Mouse (Mus musculus) ES-Bruce4 (cell line): ENCODE data around the gene Abhd16b.

Experiments used
- CTCF ChIP-seq: IDR thresholded peaks from one replicate; pipeline ENCODE4 v1.8.1; 2011; ENCODE audit warnings: low read depth, low read length
- POLR2A ChIP-seq: IDR thresholded peaks from one replicate; pipeline ENCODE4 v1.8.1; 2011; ENCODE audit warnings: low read length; ENCODE audit not compliant: insufficient read depth

DNA sequence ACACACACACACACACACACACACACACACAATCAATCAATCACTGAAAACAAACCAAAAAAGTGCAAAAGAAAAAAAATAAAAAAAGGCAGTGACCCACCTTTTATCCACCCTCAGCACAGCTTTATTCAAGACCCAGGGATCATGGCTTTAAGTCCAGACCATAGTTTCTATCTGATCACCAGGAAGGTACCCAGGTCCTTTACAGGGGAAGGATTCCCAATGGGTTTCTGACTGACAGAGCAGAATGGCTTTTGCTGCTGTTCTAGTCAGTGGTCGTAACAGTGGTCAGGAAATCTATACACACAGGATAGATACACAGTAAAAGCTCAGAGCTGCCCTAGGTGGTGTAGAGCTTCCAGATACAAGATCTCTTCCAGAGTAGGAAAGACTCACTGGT, 7.3 kb upstream of the Abhd16b start:
- no peak for TF ChIP-seq CTCF
- no peak for TF ChIP-seq POLR2A
